Mouse (Mus musculus) ES-Bruce4 (cell line): ENCODE results near the gene Rai1.

Experiments used
- CTCF ChIP-seq: IDR thresholded peaks from one replicate; pipeline ENCODE4 v1.8.1; 2011; ENCODE audit warnings: low read depth, low read length
- POLR2A ChIP-seq: IDR thresholded peaks from one replicate; pipeline ENCODE4 v1.8.1; 2011; ENCODE audit warnings: low read length; ENCODE audit not compliant: insufficient read depth

- TF ChIP-seq CTCF (no peak), POLR2A (no peak)
Observed at GRCm38 (mm10) chr11:60205026-60205425, 100.2 kb downstream of the Rai1 start.
